Mouse (Mus musculus) megakaryocyte-erythroid progenitor cell, adult 5-6 weeks (primary cell): ENCODE data around the gene Olfr1410. TPM values are rescaled to one million over a fixed set of nuclear protein-coding genes. Genes with fewer than 3 reads are reported as not detected.

Experiments
- total RNA-seq, 2 experiments: library from RNA; stranded (forward) in 1 of 2; stranded (reverse) in 1 of 2; fragments of 200-1000, 215-1000 nt in 1 of 2; fragments of >200 nt in 1 of 2; fragmentation: Nextera tagmentation in 1 of 2; gene quantifications; 2 replicates each; pipeline ENCODE4 v1.2.3; 2014 to 2017

Olfr1410 gene
- total RNA-seq, 2 experiments from 2014 or later, result not detected

Other genes starting within 250 kb of the Olfr1410 start
- 169 and 187 TPM in 2 replicates for gene Ndufa10, start 131.9 kb upstream of the Olfr1410 start, total RNA-seq (2014; fragmentation: Nextera tagmentation)
- gene Ndufa10, start 131.9 kb upstream of the Olfr1410 start, total RNA-seq (2017), result 132 and 170 TPM in 2 replicates
- gene Olfr1416, start 120.7 kb upstream of the Olfr1410 start, total RNA-seq (2014; fragmentation: Nextera tagmentation), result not detected in 2 replicates
- gene Olfr1416, start 120.7 kb upstream of the Olfr1410 start, total RNA-seq (2017), result not detected in 2 replicates
- not detected in 2 replicates for gene Olfr1415, start 109.7 kb upstream of the Olfr1410 start, total RNA-seq (2014; fragmentation: Nextera tagmentation)
- not detected in 2 replicates for gene Olfr1415, start 109.7 kb upstream of the Olfr1410 start, total RNA-seq (2017)
- gene Olfr1414, start 87.1 kb upstream of the Olfr1410 start, total RNA-seq (2014; fragmentation: Nextera tagmentation), result not detected in 2 replicates
- not detected in 2 replicates for gene Olfr1414, start 87.1 kb upstream of the Olfr1410 start, total RNA-seq (2017)
- gene Olfr1413, start 34.5 kb upstream of the Olfr1410 start, total RNA-seq (2014; fragmentation: Nextera tagmentation), result not detected in 2 replicates
- not detected in 2 replicates for gene Olfr1413, start 34.5 kb upstream of the Olfr1410 start, total RNA-seq (2017)
- not detected in 2 replicates for gene Olfr1412, start 20.0 kb upstream of the Olfr1410 start, total RNA-seq (2014; fragmentation: Nextera tagmentation)
- gene Olfr1412, start 20.0 kb upstream of the Olfr1410 start, total RNA-seq (2017), result not detected in 2 replicates
- gene Olfr1411, start 11.4 kb upstream of the Olfr1410 start, total RNA-seq (2014; fragmentation: Nextera tagmentation), result not detected in 2 replicates
- not detected in 2 replicates for gene Olfr1411, start 11.4 kb upstream of the Olfr1410 start, total RNA-seq (2017)
- gene Olfr12, start 12.0 kb downstream of the Olfr1410 start, total RNA-seq (2014; fragmentation: Nextera tagmentation), result not detected in 2 replicates
- not detected in 2 replicates for gene Olfr12, start 12.0 kb downstream of the Olfr1410 start, total RNA-seq (2017)
- 193 and 214 TPM in 2 replicates for gene Cops9, start 36.2 kb downstream of the Olfr1410 start, total RNA-seq (2014; fragmentation: Nextera tagmentation)
- 142 TPM in 2 replicates for gene Cops9, start 36.2 kb downstream of the Olfr1410 start, total RNA-seq (2017)
- 0.72 and 5.4 TPM in 2 replicates for gene Otos, start 43.1 kb downstream of the Olfr1410 start, total RNA-seq (2014; fragmentation: Nextera tagmentation)
- not detected in 2 replicates for gene Otos, start 43.1 kb downstream of the Olfr1410 start, total RNA-seq (2017)
- 1.2 and 2.9 TPM in 2 replicates for gene Gpc1, start 225.9 kb downstream of the Olfr1410 start, total RNA-seq (2014; fragmentation: Nextera tagmentation)
- gene Gpc1, start 225.9 kb downstream of the Olfr1410 start, total RNA-seq (2017), result 0.65 and 0.80 TPM in 2 replicates